Mouse (Mus musculus) lung, postnatal 0 days (tissue): ENCODE results near the gene Cdkn2aipnl. TPM values are rescaled to one million over a fixed set of nuclear protein-coding genes. Genes with fewer than 3 reads are reported as not detected.
A peak's percentile ranks its signal among the peaks of the same experiment; 100 is the strongest.

Experiments used
- ATAC-seq: fragments of 200-750 bp; cut with Nextera tagmentation; 2 replicates; pipeline ENCODE4 v1.8.0; 2017; ENCODE audit warnings: moderate library complexity
- DNase-seq: peaks from one replicate; pipeline ENCODE4 v3.0.0-alpha.2; 2016; ENCODE audit warnings: low spot score
- H3K27ac ChIP-seq: fragments of 300-500 bp; sonication (generic); 2 replicates; pipeline ENCODE4 v1.5.1; 2014; ENCODE audit warnings: antibody characterized with exemption, mild to moderate bottlenecking, low read length, mixed read lengths
- H3K27me3 ChIP-seq: fragments of 300-500 bp; sonication (generic); replicated peaks from 2 replicates; pipeline ENCODE4 v1.6.1; 2014; ENCODE audit warnings: low read length, mixed read lengths; ENCODE audit not compliant: insufficient read depth
- H3K36me3 ChIP-seq: fragments of 300-500 bp; sonication (generic); 2 replicates; pipeline ENCODE4 v1.6.1; 2014; ENCODE audit warnings: low read length, mixed read lengths; ENCODE audit not compliant: insufficient read depth
- H3K4me1 ChIP-seq: fragments of 300-500 bp; sonication (generic); 2 replicates; pipeline ENCODE4 v1.6.1; 2014; ENCODE audit warnings: antibody characterized with exemption, low read depth, low read length, mixed read lengths; ENCODE audit not compliant: insufficient read depth
- H3K4me2 ChIP-seq: fragments of 300-500 bp; sonication (generic); replicated peaks from 2 replicates; pipeline ENCODE4 v1.6.1; 2014; ENCODE audit warnings: low read depth, mild to moderate bottlenecking, low read length, moderate library complexity, mixed read lengths
- H3K4me3 ChIP-seq: fragments of 300-500 bp; sonication (generic); 2 replicates; pipeline ENCODE4 v1.5.1; 2014; ENCODE audit warnings: low read depth, low read length
- H3K9ac ChIP-seq: fragments of 300-500 bp; sonication (generic); replicated peaks from 2 replicates; pipeline ENCODE4 v1.6.1; 2014; ENCODE audit warnings: low read depth, mild to moderate bottlenecking
- H3K9me3 ChIP-seq: fragments of 300-500 bp; sonication (generic); 2 replicates; pipeline ENCODE4 v1.6.1; 2016; ENCODE audit warnings: low read length, mixed read lengths
- CTCF ChIP-seq: IDR thresholded peaks from 2 replicates; pipeline ENCODE4 v1.5.1; 2016; ENCODE audit warnings: antibody characterized with exemption, mild to moderate bottlenecking
- EP300 ChIP-seq: IDR thresholded peaks from 2 replicates; pipeline ENCODE4 v1.6.1; 2016; ENCODE audit warnings: antibody characterized with exemption, mild to moderate bottlenecking, control low read depth
- WGBS: fragments of 180-500 bp; shearing (Covaris S2); extraction: QIAGEN DNeasy Blood & Tissue Kit; methylation state at CpG from one replicate; pipeline ENCODE4 v1.1.7; 2014; 5-methylcytosine and 5-hydroxymethylcytosine counted together
- polyA plus RNA-seq: library from polyadenylated mRNA; unstranded; fragments of >200 nt; fragmentation: Nextera tagmentation; extraction: Ambion mirVana; gene quantifications from 2 replicates; pipeline ENCODE4 v1.2.1, GENCODE M21; 2015

The Cdkn2aipnl gene
- polyA plus RNA-seq, 1 experiment from 2014 or later, result 56.9 TPM

DNA sequence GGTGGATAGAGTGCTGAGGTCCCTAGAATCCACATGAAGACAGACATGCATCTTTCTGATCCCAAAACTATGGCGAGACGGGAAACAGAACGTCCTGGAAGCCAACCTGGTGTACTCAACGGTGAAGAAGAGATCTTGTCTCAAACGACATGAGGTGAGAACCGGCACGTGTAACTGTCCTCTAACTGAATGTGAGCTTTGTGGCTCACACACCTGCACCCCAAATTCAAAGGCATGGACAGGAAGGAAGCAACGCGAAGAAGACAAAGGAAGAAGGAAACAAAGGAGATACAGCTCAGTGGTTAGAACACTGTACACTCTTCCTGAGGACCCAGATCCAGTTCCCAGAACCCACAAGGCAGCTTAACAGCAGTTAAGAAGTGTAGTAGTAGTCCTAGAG, 17.5 kb upstream of the Cdkn2aipnl start:
- Histone ChIP-seq H3K36me3 (no peaks in the 10 kb centered on the region), H3K9ac (no peak overlapping the region), H3K4me3 (no peak overlapping the region), H3K27ac (no peak overlapping the region), H3K4me2 (no peak overlapping the region), H3K4me1 (no peaks in the 10 kb centered on the region), H3K9me3 (no peaks in the 10 kb centered on the region), H3K27me3 (no peaks in the 10 kb centered on the region)
- DNase-seq, result no peak
- TF ChIP-seq EP300 (no peak), CTCF (no peak; the same call in 1 of the 2 replicates)
- 90% methylated on average over 9 of the region's 9 CpGs for WGBS
- ATAC-seq, result no peak

DNA sequence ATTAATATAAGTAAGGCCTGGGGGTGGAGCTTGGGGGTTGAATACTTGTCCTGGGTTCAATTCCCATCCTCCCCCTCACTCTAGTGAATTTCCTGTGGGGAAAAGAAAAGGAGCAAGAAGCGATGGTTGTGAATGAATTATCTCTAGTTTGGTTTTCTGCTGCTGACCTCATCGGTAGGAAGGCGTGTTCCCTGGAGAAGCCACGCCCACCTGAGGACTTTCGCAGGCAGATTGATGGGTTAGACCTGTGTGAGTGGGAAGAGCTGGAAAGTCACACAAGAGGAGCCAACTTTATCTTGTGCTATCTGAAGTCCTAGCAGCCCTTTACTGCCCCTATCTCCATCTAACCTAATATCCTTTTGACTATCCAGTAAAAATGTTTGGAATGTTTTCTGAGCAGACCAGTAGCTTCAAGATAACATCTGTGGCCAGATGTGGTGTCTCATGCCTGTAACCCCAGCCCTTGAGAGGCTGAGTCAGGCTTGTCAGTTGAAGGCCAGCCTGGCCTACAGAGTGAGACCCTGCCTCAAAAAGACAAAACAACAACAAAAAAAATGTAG, 15.5 kb upstream of the Cdkn2aipnl start:
- Histone ChIP-seq H3K4me3 (no peak overlapping the region), H3K4me1 (no peaks in the 10 kb centered on the region), H3K27ac (no peak overlapping the region), H3K4me2 (no peak overlapping the region), H3K9me3 (no peaks in the 10 kb centered on the region), H3K9ac (no peak overlapping the region), H3K36me3 (no peaks in the 10 kb centered on the region), H3K27me3 (no peaks in the 10 kb centered on the region)
- 46% methylated on average over 5 of the region's 5 CpGs for WGBS
- no peak for DNase-seq
- ATAC-seq, result no peak
- no peak for TF ChIP-seq EP300
- no peak for TF ChIP-seq CTCF

DNA sequence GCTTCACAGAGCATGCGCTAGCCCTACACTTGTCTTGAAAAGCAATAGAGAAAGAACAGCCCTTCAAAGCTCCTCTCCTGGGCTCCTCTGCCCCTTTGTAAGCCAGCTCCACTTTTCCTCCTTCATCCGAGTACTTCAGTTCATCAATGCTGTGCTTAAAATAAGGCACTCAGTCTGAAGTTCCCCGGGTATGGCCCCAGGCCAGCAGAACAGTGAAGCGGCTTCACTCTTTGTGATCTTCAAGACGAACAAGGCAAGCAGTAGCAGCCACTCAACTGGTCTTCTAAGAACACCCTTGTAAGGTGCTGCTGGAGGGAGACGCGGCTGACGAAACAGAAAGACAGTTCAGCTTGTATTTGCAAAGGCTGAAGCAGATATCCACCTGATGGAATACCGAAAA, 11.3 kb upstream of the Cdkn2aipnl start:
- no peaks in the 10 kb centered on the region for H3K9me3 ChIP-seq
- no peak overlapping the region for H3K4me3 ChIP-seq
- TF ChIP-seq EP300, result peak; percentile 10; the same call in 1 of the 2 replicates
- no peak for TF ChIP-seq CTCF
- no peaks in the 10 kb centered on the region for H3K4me1 ChIP-seq
- peak; percentile 35 for ATAC-seq
- no peak overlapping the region for H3K27ac ChIP-seq
- no peaks in the 10 kb centered on the region for H3K27me3 ChIP-seq
- WGBS, result 50% methylated on average over 9 of the region's 9 CpGs
- DNase-seq, result peak; percentile 52
- H3K4me2 ChIP-seq, result 0 out of 2 replicates have a peak overlapping the region, but pooled peaks have one; percentile 3
- no peak overlapping the region for H3K9ac ChIP-seq
- no peaks in the 10 kb centered on the region for H3K36me3 ChIP-seq

DNA sequence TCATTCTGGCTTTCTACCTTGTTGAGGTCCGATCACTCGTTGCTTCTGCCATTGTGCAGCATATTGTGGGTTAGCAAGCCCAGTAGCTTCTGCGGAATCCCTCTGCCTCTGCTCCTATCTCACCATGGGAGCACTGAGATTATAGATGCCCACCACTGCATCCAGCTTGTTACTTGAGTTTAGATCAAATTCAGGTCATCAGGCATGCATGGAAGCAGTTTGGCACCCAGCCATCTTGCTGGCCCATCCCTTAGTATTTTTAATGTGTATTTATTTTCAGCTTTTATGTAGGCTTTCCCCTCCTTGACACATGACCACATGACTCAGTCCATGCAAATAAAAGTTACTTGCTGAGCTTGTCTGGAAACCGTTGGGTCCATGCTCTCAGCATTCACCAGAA, 9.7 kb upstream of the Cdkn2aipnl start:
- WGBS, result 72% methylated on average over 4 of the region's 4 CpGs
- H3K36me3 ChIP-seq, result no peaks in the 10 kb centered on the region
- DNase-seq (peak; percentile 15), ATAC-seq (no peak)
- H3K27me3 ChIP-seq, result no peaks in the 10 kb centered on the region
- no peak overlapping the region for H3K4me3 ChIP-seq
- no peak for TF ChIP-seq CTCF
- no peak for TF ChIP-seq EP300
- H3K4me1 ChIP-seq, result no peaks in the 10 kb centered on the region
- H3K27ac ChIP-seq, result no peak overlapping the region
- no peaks in the 10 kb centered on the region for H3K9me3 ChIP-seq
- no peak overlapping the region for H3K4me2 ChIP-seq
- H3K9ac ChIP-seq, result no peak overlapping the region

DNA sequence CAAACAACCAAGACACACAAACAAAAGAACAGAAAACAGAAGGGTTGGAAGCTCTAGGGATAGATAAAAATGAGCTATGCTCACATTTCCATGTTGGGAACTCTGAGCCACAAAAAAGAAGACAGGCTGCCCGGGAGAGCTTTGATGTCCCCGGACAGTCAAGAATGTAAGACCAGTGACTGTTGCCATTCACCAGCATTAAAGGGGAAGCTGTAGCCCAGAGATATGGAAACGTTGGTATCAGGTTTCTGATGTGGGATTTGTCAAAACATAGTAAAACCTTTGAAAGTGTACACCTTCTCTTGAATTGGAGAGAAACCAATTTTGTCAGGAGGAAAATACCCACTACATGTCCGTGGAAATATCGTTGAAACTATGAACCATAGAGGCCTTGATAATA, 8.0 kb upstream of the Cdkn2aipnl start:
- H3K36me3 ChIP-seq, result no peaks in the 10 kb centered on the region
- H3K4me1 ChIP-seq, result no peaks in the 10 kb centered on the region
- DNase-seq, result no peak
- no peaks in the 10 kb centered on the region for H3K9me3 ChIP-seq
- no peak overlapping the region for H3K27ac ChIP-seq
- whole genome bisulfite sequencing, result 83% methylated on average over 5 of the region's 5 CpGs
- ATAC-seq, result no peak
- no peak overlapping the region for H3K9ac ChIP-seq
- TF ChIP-seq EP300, result no peak
- TF ChIP-seq CTCF, result no peak
- H3K4me3 ChIP-seq, result no peak overlapping the region
- no peak overlapping the region for H3K4me2 ChIP-seq
- no peaks in the 10 kb centered on the region for H3K27me3 ChIP-seq

DNA sequence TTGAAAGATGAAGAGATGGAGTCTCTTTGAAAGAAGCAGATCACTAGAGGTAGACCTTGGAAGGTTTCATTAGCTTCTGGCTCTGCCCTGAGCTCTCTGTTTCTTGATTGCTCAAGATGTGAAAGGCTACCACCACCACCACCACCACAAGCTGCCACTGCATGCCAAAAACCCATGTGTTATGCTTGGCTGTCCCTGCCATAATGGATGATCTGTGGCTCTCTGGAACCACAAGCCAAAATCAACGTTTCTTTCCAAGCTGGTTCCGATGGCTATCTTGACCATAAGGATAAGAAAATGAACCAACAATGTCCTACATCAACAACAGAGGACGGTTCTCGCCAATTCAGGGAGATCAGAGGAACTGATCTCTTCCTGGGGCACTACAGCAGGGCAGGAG, 7.4 kb upstream of the Cdkn2aipnl start:
- no peak overlapping the region for H3K4me3 ChIP-seq
- H3K4me1 ChIP-seq, result no peaks in the 10 kb centered on the region
- TF ChIP-seq CTCF, result no peak
- TF ChIP-seq EP300, result no peak
- H3K27me3 ChIP-seq, result no peaks in the 10 kb centered on the region
- H3K36me3 ChIP-seq, result no peaks in the 10 kb centered on the region
- H3K27ac ChIP-seq, result no peak overlapping the region
- no peak overlapping the region for H3K4me2 ChIP-seq
- 84% methylated on average over 4 of the region's 4 CpGs for WGBS
- H3K9me3 ChIP-seq, result no peaks in the 10 kb centered on the region
- DNase-seq, result no peak
- H3K9ac ChIP-seq, result no peak overlapping the region
- ATAC-seq, result no peak
